Mouse (Mus musculus) lung, postnatal 0 days (tissue): ENCODE data around the gene Mxd1. TPM values are rescaled to one million over a fixed set of nuclear protein-coding genes. Genes with fewer than 3 reads are reported as not detected.
A peak's percentile ranks its signal among the peaks of the same experiment; 100 is the strongest.

Source experiments
- ATAC-seq: fragments of 200-750 bp; cut with Nextera tagmentation; 2 replicates; pipeline ENCODE4 v1.8.0; 2017; ENCODE audit warnings: moderate library complexity
- DNase-seq: peaks from one replicate; pipeline ENCODE4 v3.0.0-alpha.2; 2016; ENCODE audit warnings: low spot score
- H3K27ac ChIP-seq: fragments of 300-500 bp; sonication (generic); 2 replicates; pipeline ENCODE4 v1.5.1; 2014; ENCODE audit warnings: antibody characterized with exemption, mild to moderate bottlenecking, low read length, mixed read lengths
- H3K27me3 ChIP-seq: fragments of 300-500 bp; sonication (generic); replicated peaks from 2 replicates; pipeline ENCODE4 v1.6.1; 2014; ENCODE audit warnings: low read length, mixed read lengths; ENCODE audit not compliant: insufficient read depth
- H3K36me3 ChIP-seq: fragments of 300-500 bp; sonication (generic); 2 replicates; pipeline ENCODE4 v1.6.1; 2014; ENCODE audit warnings: low read length, mixed read lengths; ENCODE audit not compliant: insufficient read depth
- H3K4me1 ChIP-seq: fragments of 300-500 bp; sonication (generic); 2 replicates; pipeline ENCODE4 v1.6.1; 2014; ENCODE audit warnings: antibody characterized with exemption, low read depth, low read length, mixed read lengths; ENCODE audit not compliant: insufficient read depth
- H3K4me2 ChIP-seq: fragments of 300-500 bp; sonication (generic); replicated peaks from 2 replicates; pipeline ENCODE4 v1.6.1; 2014; ENCODE audit warnings: low read depth, mild to moderate bottlenecking, low read length, moderate library complexity, mixed read lengths
- H3K4me3 ChIP-seq: fragments of 300-500 bp; sonication (generic); 2 replicates; pipeline ENCODE4 v1.5.1; 2014; ENCODE audit warnings: low read depth, low read length
- H3K9ac ChIP-seq: fragments of 300-500 bp; sonication (generic); replicated peaks from 2 replicates; pipeline ENCODE4 v1.6.1; 2014; ENCODE audit warnings: low read depth, mild to moderate bottlenecking
- H3K9me3 ChIP-seq: fragments of 300-500 bp; sonication (generic); 2 replicates; pipeline ENCODE4 v1.6.1; 2016; ENCODE audit warnings: low read length, mixed read lengths
- CTCF ChIP-seq: IDR thresholded peaks from 2 replicates; pipeline ENCODE4 v1.5.1; 2016; ENCODE audit warnings: antibody characterized with exemption, mild to moderate bottlenecking
- EP300 ChIP-seq: IDR thresholded peaks from 2 replicates; pipeline ENCODE4 v1.6.1; 2016; ENCODE audit warnings: antibody characterized with exemption, mild to moderate bottlenecking, control low read depth
- WGBS: fragments of 180-500 bp; shearing (Covaris S2); extraction: QIAGEN DNeasy Blood & Tissue Kit; methylation state at CpG from one replicate; pipeline ENCODE4 v1.1.7; 2014; 5-methylcytosine and 5-hydroxymethylcytosine counted together
- polyA plus RNA-seq: library from polyadenylated mRNA; unstranded; fragments of >200 nt; fragmentation: Nextera tagmentation; extraction: Ambion mirVana; gene quantifications from 2 replicates; pipeline ENCODE4 v1.2.1, GENCODE M21; 2015

Gene Mxd1
- polyA plus RNA-seq, 1 experiment from 2014 or later: 16.4 TPM

DNA sequence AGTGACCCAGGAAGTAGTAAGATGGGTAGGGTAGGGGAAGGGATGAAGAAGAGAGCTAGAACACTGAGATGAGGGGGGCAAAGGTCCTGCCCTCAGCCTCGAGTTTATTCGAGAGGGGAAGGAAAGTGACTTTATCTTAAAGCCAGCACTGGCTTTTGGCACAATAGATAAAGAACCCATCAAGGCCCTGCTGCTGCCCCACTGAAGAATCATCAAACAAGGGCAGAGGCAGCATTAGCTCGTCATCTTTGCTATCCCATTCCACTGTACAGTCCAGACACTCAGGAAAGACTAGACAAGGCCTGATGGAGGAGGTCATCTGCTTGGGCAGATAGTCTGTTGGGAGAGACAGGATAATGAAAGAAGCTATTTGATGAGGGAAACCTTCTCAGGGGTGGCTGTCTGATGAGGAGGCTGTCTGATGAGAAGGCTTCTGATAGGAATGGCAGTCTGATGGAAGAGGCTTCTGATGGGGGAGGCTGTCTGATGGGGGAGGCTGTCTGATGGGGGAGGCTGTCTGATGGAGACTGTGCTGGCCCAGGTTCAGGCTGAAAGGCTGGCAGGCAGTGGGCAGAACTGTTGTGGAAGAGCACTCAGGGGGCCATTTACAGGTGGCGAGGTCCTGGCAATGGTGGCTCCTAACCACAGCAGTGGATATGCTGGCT lies 31.7 kb downstream of the Mxd1 start:
- DNase-seq (no peak), ATAC-seq (no peak)
- H3K4me3 ChIP-seq: no peak overlapping the region
- no peak overlapping the region for H3K27ac ChIP-seq
- no peak overlapping the region for H3K4me2 ChIP-seq
- H3K9me3 ChIP-seq: no peaks in the 10 kb centered on the region
- no peak overlapping the region for H3K9ac ChIP-seq
- WGBS: 50% methylated on average over 4 of the region's 4 CpGs
- TF ChIP-seq EP300: no peak
- no peak for TF ChIP-seq CTCF
- H3K27me3 ChIP-seq: no peaks in the 10 kb centered on the region
- no peaks in the 10 kb centered on the region for H3K4me1 ChIP-seq
- H3K36me3 ChIP-seq: no peaks in the 10 kb centered on the region

DNA sequence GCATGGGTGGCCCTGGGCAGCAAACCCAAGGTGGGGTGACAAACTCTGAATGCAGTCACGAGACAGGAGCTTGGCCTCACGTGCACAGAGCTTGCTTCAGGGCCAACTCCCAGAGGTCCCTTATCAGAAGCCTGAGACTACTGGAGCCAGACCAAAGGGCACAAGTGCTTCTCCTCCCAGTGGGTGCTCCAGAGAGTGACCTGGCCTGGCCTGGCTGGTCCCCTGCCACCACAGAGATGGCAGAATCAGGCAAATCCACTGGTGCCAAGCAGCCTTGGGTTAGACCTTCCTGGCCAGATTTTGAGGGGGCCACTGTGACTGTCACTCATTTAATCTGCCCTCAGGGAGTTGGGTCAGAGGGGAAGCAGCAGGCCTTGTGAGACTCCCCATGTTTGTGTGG lies 32.5 kb downstream of the Mxd1 start:
- H3K4me1 ChIP-seq: no peaks in the 10 kb centered on the region
- H3K9me3 ChIP-seq: no peaks in the 10 kb centered on the region
- H3K27me3 ChIP-seq: no peaks in the 10 kb centered on the region
- TF ChIP-seq EP300: no peak
- TF ChIP-seq CTCF: no peak
- no peak overlapping the region for H3K27ac ChIP-seq
- H3K4me2 ChIP-seq: no peak overlapping the region
- H3K36me3 ChIP-seq: no peaks in the 10 kb centered on the region
- no peak overlapping the region for H3K4me3 ChIP-seq
- no peak overlapping the region for H3K9ac ChIP-seq
- DNase-seq (peak; percentile 34), ATAC-seq (peak; percentile 77)
- WGBS: 58% methylated on average over 2 of the region's 2 CpGs

DNA sequence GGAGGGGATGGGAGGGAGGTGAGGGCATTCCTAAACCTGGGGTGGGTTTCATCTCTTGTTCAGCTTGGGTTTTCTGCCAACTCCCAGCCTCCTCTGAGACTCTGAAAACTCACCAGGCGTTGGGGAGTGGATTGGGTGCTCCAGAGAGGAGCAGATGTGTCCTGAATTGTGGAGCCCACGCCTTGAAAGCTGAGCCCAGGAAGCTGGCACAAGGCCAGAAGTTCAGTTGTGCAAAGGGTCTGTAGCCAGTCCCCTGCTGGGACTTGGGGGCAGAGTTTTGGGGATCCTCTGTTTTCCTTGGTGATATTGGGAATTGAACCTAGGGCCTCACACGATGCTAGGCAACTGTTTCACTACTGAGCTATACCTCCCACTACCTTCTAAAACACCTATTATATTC lies 38.8 kb downstream of the Mxd1 start:
- Histone ChIP-seq H3K4me1 (no peaks in the 10 kb centered on the region), H3K9ac (no peak overlapping the region), H3K27me3 (no peaks in the 10 kb centered on the region), H3K4me2 (no peak overlapping the region), H3K27ac (no peak overlapping the region), H3K9me3 (no peaks in the 10 kb centered on the region), H3K36me3 (no peaks in the 10 kb centered on the region), H3K4me3 (no peak overlapping the region)
- ATAC-seq (no peak), DNase-seq (no peak)
- WGBS: 67% methylated on average over 3 of the region's 3 CpGs
- no peak for TF ChIP-seq CTCF
- no peak for TF ChIP-seq EP300

DNA sequence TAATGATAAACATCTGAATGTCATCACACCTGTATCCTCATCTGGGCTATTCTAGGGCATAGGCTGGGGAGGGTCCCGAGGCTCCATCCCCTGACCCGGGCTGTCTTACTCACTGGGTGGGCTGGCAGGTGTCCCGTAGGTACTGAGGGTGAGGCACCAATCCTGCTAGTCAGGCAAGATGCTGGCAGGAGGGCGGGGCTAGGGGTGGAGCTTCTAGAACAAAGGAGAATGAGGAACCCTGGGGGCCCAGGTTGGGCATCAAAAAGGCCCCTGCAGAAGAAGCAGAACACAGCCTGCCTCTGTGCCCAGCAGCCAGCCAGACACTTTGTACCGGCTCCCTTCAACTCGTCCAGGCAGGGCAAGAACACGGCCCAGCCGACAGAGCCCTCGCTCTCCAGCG lies 41.0 kb downstream of the Mxd1 start, which contains the start of gene Asprv1:
Gene Asprv1, plus strand, starts transcription at position 219 of the 400 bp plus-strand sequence.
- Histone ChIP-seq H3K36me3 (no peaks in the 10 kb centered on the region), H3K4me1 (no peaks in the 10 kb centered on the region), H3K4me2 (no peak within 1 kb of the TSS), H3K27me3 (no peaks in the 10 kb centered on the region), H3K4me3 (no peak within 1 kb of the TSS), H3K9ac (no peak within 1 kb of the TSS), H3K9me3 (no peaks in the 10 kb centered on the region), H3K27ac (no peak within 1 kb of the TSS)
- no peak for ATAC-seq
- no peak for TF ChIP-seq CTCF
- 60% methylated on average over 10 of the region's 10 CpGs for WGBS
- no peak for DNase-seq

- Histone ChIP-seq H3K4me3 (no peak overlapping the region), H3K9ac (no peak overlapping the region), H3K4me2 (no peak overlapping the region), H3K27me3 (no peaks in the 10 kb centered on the region), H3K9me3 (no peaks in the 10 kb centered on the region), H3K36me3 (no peaks in the 10 kb centered on the region), H3K4me1 (no peaks in the 10 kb centered on the region), H3K27ac (no peak overlapping the region)
- 50% methylated on average over 18 of the region's 18 CpGs for WGBS
- TF ChIP-seq CTCF (no peak), EP300 (no peak)
- DNase-seq (peak; percentile 18), ATAC-seq (no peak)
These were observed 44.6 kb downstream of the Mxd1 start for GRCm38 (mm10) chr6:86624074-86625030.

DNA sequence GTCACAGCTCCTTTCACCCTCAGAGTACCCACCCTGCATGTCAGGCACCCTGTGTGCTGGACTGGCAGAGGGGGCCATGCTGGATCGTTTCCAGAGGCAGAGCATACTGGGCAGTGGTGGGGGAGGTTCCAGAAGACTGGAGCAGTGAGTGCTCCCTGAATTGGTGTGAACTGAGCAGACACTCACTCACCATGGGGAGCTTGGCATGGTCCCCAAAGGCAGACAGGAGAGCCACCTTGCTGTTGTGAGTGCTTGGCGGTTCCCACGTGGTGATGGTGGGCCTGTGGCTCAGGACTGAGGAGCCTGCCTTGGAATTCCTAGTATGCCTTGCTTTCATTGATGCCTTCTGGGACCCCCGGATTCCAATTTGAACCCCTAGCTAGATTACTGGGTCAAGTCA lies 45.8 kb downstream of the Mxd1 start:
- 82% methylated on average over 4 of the region's 4 CpGs for WGBS
- DNase-seq (no peak), ATAC-seq (no peak)
- no peak for TF ChIP-seq EP300
- no peak for TF ChIP-seq CTCF
- Histone ChIP-seq H3K9ac (no peak overlapping the region), H3K27ac (no peak overlapping the region), H3K4me2 (no peak overlapping the region), H3K27me3 (no peaks in the 10 kb centered on the region), H3K9me3 (no peaks in the 10 kb centered on the region), H3K4me1 (no peaks in the 10 kb centered on the region), H3K4me3 (no peak overlapping the region), H3K36me3 (no peaks in the 10 kb centered on the region)
